Mouse (Mus musculus) Muller cell, postnatal 12 days (primary cell): ENCODE data around the gene Gipc2.

Source experiments
- DNase-seq: peaks from one replicate; pipeline ENCODE4 v3.0.0-alpha.2; 2015; ENCODE audit errors: inconsistent ontology term

The Gipc2 gene

GRCm38 (mm10) chr3:152190679-152191477 lies 24.8 kb upstream of the Gipc2 start:
- peak; percentile 6 for DNase-seq

GRCm38 (mm10) chr3:152189306-152189705 lies 23.3 kb upstream of the Gipc2 start:
- DNase-seq = peak; percentile 39

- no peak for DNase-seq
Observed at GRCm38 (mm10) chr3:152186106-152186505, 20.1 kb upstream of the Gipc2 start.

GRCm38 (mm10) chr3:152183522-152183921 lies 17.5 kb upstream of the Gipc2 start:
- no peak for DNase-seq

- DNase-seq = no peak
Observed at GRCm38 (mm10) chr3:152180624-152181023, 14.6 kb upstream of the Gipc2 start.

GRCm38 (mm10) chr3:152179285-152179684 lies 13.3 kb upstream of the Gipc2 start:
- DNase-seq = no peak

- no peak for DNase-seq
Observed at GRCm38 (mm10) chr3:152178816-152179215, 12.8 kb upstream of the Gipc2 start.

- no peak for DNase-seq
Observed at GRCm38 (mm10) chr3:152172322-152172935, 6.4 kb upstream of the Gipc2 start.

- no peak for DNase-seq
Observed at GRCm38 (mm10) chr3:152171862-152172261, 5.8 kb upstream of the Gipc2 start.

GRCm38 (mm10) chr3:152171236-152171635 lies 5.2 kb upstream of the Gipc2 start:
- DNase-seq = no peak

- DNase-seq = no peak
Observed at GRCm38 (mm10) chr3:152170407-152170806, 4.4 kb upstream of the Gipc2 start.

GRCm38 (mm10) chr3:152168007-152168406 lies 2.0 kb upstream of the Gipc2 start:
- no peak for DNase-seq

GRCm38 (mm10) chr3:152166699-152167451 lies 845 bp upstream of the Gipc2 start:
- no peak for DNase-seq

- no peak for DNase-seq
Observed at GRCm38 (mm10) chr3:152165351-152166098, 505 bp downstream of the Gipc2 start.

- no peak for DNase-seq
Observed at GRCm38 (mm10) chr3:152165014-152165350, 1.0 kb downstream of the Gipc2 start.

- no peak for DNase-seq
Observed at GRCm38 (mm10) chr3:152163320-152163719, 2.7 kb downstream of the Gipc2 start.

- no peak for DNase-seq
Observed at GRCm38 (mm10) chr3:152160607-152161006, 5.4 kb downstream of the Gipc2 start.

- DNase-seq = no peak
Observed at GRCm38 (mm10) chr3:152159321-152159720, 6.7 kb downstream of the Gipc2 start.

GRCm38 (mm10) chr3:152158344-152159291 lies 7.4 kb downstream of the Gipc2 start:
- no peak for DNase-seq

GRCm38 (mm10) chr3:152156816-152157496 lies 9.1 kb downstream of the Gipc2 start:
- DNase-seq = no peak
